Mouse (Mus musculus): ENCODE results near the gene Stpg2.
"Not testable (repeated sequence)": the region's sequence is repeated elsewhere in the genome, so short reads cannot be mapped to it uniquely, and the experiment has no call there.

Gene Stpg2

GRCm38 (mm10) chr3:139419142-139419541 lies 213.6 kb downstream of the Stpg2 start:
- no peak for DNase-seq (ENCODE audit: extremely low read depth, low read depth, low spot score)

DNA sequence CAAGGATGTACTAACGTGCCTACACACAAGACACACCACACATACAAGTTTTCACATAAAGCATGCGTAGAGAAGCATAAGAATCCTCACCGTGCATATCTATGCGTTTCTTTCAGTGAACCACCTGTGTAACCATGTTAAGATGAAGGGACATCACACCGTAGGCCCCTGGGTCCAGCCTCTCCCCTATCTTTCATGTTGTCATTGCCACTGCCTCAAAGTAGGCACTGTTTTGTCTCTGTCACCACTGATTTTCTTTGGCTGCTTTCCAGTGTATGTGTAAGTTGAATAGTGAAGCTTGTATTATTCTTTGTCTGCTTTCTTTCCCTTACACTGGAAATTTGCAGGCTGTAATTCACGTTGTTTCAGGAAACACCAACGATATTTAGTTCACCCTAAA lies 236.7 kb downstream of the Stpg2 start:
- DNase-seq (ENCODE audit: extremely low read depth, low read depth, low spot score), result no peak

GRCm38 (mm10) chr3:139495939-139496338 lies 290.4 kb downstream of the Stpg2 start:
- no peak for DNase-seq (ENCODE audit: extremely low read depth, low read depth, low spot score)

GRCm38 (mm10) chr3:139502216-139502615 lies 296.7 kb downstream of the Stpg2 start:
- DNase-seq (ENCODE audit: extremely low read depth, low read depth, low spot score), result no peak

- no peak for DNase-seq (ENCODE audit: extremely low read depth, low read depth, low spot score)
These were observed 303.9 kb downstream of the Stpg2 start for GRCm38 (mm10) chr3:139509275-139509985.

DNA sequence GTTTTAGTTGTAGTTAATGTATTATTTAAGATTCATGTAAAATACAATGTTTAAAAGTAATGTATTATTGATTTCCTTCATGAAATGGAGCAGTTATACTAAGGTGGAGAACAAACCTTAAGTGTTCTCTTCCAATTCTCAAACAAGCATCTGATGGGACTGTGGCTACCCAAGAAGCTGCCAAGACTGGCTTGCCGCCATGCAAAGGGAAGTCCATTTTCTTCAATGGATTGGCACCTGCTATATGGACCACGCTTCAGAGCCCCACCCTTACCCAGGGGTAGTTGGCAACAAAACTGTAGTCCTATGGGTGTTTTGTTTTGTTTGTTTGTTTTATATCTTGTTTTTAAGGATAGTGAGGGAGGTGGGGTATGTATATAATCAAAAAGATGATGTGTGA lies 373.0 kb downstream of the Stpg2 start:
- DNase-seq (ENCODE audit: extremely low read depth, low read depth, low spot score), result no peak

- no peak for DNase-seq (ENCODE audit: extremely low read depth, low read depth, low spot score)
These were observed 375.8 kb downstream of the Stpg2 start for GRCm38 (mm10) chr3:139581298-139581697.

DNA sequence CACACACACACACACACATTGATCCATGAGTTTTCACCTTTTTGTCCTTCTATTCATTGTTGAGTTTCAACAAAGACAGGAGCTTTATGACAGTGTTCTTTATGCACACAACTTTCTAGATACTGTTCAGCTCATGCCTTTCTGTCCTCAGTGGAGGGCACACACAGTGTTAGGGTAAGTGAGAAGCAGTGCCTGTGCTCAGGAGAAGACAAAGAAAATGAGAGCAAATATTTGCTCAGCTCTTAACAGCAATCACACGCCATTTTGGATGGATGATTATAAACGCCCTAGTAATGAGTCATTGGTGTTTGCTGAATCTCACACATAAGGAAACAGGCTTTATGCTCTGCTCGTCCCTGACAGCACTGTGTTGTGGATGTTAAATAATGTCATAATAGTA lies 394.0 kb downstream of the Stpg2 start:
- DNase-seq (ENCODE audit: extremely low read depth, low read depth, low spot score), result no peak

DNA sequence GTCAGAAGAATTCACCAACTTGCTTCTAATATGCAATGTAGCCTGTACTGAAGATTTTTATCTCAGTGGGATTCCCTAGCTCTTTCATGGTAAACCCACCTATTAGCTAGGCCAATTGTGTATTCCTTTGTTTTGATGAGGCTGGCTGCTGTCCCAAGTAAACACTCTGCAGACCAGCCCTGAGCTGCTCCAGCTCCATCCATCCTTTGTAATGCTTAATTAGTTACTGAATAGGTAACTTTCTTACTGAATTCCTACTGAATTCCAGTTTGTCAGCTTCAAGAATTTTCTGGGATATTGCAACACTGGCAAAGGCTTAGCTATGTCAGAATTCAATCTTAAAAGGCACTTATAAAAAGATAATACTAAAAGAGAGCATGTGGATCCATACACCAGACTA lies 402.8 kb downstream of the Stpg2 start:
- not testable (repeated sequence) for DNase-seq (ENCODE audit: extremely low read depth, low read depth, low spot score)

DNA sequence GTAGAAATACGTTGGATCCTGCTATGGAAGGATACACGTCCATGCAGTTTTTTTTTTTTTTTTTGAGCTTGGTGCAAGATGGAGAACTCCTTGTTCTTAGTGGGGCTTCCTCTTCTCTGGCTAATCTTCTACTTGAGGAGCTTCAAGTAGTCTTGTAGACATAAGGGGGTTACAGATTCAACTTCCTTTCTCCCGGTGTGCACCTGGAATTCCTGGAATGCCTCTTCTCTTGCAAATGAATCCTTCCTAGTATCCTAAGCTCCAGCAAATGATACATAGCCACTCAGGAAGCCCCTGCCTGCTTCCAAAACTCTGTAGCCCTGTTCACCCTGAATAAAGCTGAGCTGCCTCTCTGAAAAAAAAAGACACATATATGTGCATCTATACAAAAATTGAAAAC lies 409.1 kb downstream of the Stpg2 start:
- DNase-seq (ENCODE audit: extremely low read depth, low read depth, low spot score), result no peak

GRCm38 (mm10) chr3:139615791-139616190 lies 410.3 kb downstream of the Stpg2 start:
- no peak for DNase-seq (ENCODE audit: extremely low read depth, low read depth, low spot score)

DNA sequence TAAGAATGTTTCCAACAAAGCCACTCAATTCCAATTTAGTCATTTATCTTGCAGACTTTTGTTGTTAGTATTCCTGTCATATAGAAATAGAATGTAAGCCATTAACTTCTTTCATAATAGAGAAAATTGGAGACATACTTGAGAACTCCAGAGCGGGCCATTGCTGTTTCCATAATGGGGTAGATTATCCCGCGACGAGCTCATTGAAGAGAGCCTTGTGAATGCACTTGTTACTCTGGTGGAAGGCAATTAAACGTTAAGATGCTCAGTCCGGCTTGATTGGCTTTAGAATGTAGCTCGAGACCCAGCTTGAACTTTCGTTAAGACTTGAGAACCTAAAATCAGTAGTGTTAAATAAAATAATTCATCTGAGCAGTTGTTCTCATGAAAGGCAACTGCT lies 432.4 kb downstream of the Stpg2 start:
- no peak for DNase-seq (ENCODE audit: extremely low read depth, low read depth, low spot score)

GRCm38 (mm10) chr3:139651505-139651904 lies 446.0 kb downstream of the Stpg2 start:
- no peak for DNase-seq (ENCODE audit: extremely low read depth, low read depth, low spot score)

DNA sequence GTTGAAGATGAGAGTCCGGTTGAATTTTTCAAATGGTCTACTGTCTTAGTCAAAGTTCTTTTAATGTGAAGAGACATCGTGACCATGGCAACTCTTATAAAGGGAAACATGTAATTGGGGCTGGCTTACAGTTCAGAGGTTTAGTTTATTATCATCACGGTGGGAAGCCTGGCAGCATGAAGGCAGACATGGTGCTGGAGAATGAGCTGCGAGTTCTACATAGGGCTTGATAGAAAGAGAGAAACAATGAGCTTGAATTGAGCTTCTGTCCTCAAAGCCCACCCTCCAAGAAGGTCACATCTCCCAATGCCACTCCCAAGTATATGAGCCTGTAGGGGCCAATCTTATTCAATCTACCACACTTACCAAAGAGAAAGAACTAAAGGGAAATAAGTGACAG lies 453.9 kb downstream of the Stpg2 start:
- DNase-seq (ENCODE audit: extremely low read depth, low read depth, low spot score), result no peak

- DNase-seq (ENCODE audit: extremely low read depth, low read depth, low spot score), result no peak
These were observed 456.7 kb downstream of the Stpg2 start for GRCm38 (mm10) chr3:139662241-139662640.

DNA sequence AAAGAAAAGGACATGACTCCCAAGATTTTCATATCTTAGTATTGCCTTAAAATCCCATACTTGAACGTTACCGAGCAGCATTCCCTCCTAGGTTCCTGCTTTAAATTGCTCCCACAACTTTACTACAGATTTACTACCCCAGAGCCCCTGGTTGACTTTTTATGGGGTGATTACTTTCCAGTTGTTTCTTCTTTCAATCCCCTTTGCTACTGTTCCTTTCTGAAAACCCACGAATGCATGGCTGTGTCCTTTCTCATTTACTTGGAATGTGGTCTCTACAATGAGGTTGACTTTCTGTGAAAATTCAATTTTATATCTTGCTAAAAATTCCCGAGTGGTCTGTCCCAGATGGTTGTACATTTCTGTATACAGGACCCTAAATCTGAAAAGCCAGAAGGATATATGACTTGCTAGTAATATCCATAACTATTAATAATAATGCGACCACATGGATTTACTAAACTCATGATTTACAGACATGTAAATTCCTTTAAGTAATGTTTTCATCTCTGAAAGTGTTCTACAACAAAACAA lies 458.3 kb downstream of the Stpg2 start:
- no peak for DNase-seq (ENCODE audit: extremely low read depth, low read depth, low spot score)

GRCm38 (mm10) chr3:139665047-139665446 lies 459.6 kb downstream of the Stpg2 start:
- no peak for DNase-seq (ENCODE audit: extremely low read depth, low read depth, low spot score)

- DNase-seq (ENCODE audit: extremely low read depth, low read depth, low spot score), result no peak
These were observed 470.7 kb downstream of the Stpg2 start for GRCm38 (mm10) chr3:139676192-139676591.

GRCm38 (mm10) chr3:139676723-139677122 lies 471.2 kb downstream of the Stpg2 start:
- no peak for DNase-seq (ENCODE audit: extremely low read depth, low read depth, low spot score)

GRCm38 (mm10) chr3:139704238-139704637 lies 498.7 kb downstream of the Stpg2 start:
- DNase-seq (ENCODE audit: extremely low read depth, low read depth, low spot score), result not testable (repeated sequence)

GRCm38 (mm10) chr3:139707396-139707795 lies 501.9 kb downstream of the Stpg2 start:
- not testable (repeated sequence) for DNase-seq (ENCODE audit: extremely low read depth, low read depth, low spot score)

GRCm38 (mm10) chr3:139709794-139710193 lies 504.3 kb downstream of the Stpg2 start:
- DNase-seq (ENCODE audit: extremely low read depth, low read depth, low spot score), result no peak

- DNase-seq (ENCODE audit: extremely low read depth, low read depth, low spot score), result no peak
These were observed 523.3 kb downstream of the Stpg2 start for GRCm38 (mm10) chr3:139728751-139729150.

Data from fat pad, adult 2 months (tissue).